Mouse (Mus musculus): ENCODE measurements around the gene Scarf1. TPM values are rescaled to one million over a fixed set of nuclear protein-coding genes. Genes with fewer than 3 reads are reported as not detected.

Gene Scarf1
- polyA plus RNA-seq, 1 experiment from 2014 or later: 4.2 TPM

- H3K4me2 ChIP-seq (replicated peaks): no peak overlapping the region
- no peak for DNase-seq (ENCODE audit: low spot score)
- H3K36me3 ChIP-seq (replicated peaks; ENCODE audit: control insufficient read depth, insufficient read depth): no peaks in the 10 kb centered on the region
- ATAC-seq (ENCODE audit: low FRiP score): no peak
- H3K9me3 ChIP-seq (ENCODE audit: control insufficient read depth, low read length): no peaks in the 10 kb centered on the region
- no peak overlapping the region for H3K4me3 ChIP-seq (replicated peaks; ENCODE audit: low read length)
- H3K27ac ChIP-seq: no peak overlapping the region
- H3K27me3 ChIP-seq (ENCODE audit: control insufficient read depth, insufficient read depth, low read length): no peaks in the 10 kb centered on the region
- H3K4me1 ChIP-seq (replicated peaks; ENCODE audit: control insufficient read depth, insufficient read depth, low read length): no peaks in the 10 kb centered on the region
- H3K9ac ChIP-seq: no peak overlapping the region
- 86% methylated on average over 15 of the region's 15 CpGs for WGBS
These were observed 12.3 kb downstream of the Scarf1 start for GRCm38 (mm10) chr11:75525531-75526125.

GRCm38 (mm10) chr11:75526943-75527342, 13.6 kb downstream of the Scarf1 start:
- ATAC-seq (ENCODE audit: low FRiP score) (no peak), DNase-seq (ENCODE audit: low spot score) (no peak)
- Histone ChIP-seq H3K36me3 (replicated peaks; ENCODE audit: control insufficient read depth, insufficient read depth) (no peaks in the 10 kb centered on the region), H3K9me3 (ENCODE audit: control insufficient read depth, low read length) (no peaks in the 10 kb centered on the region), H3K9ac (no peak overlapping the region), H3K4me2 (replicated peaks) (no peak overlapping the region), H3K27me3 (ENCODE audit: control insufficient read depth, insufficient read depth, low read length) (no peaks in the 10 kb centered on the region), H3K4me1 (replicated peaks; ENCODE audit: control insufficient read depth, insufficient read depth, low read length) (no peaks in the 10 kb centered on the region), H3K27ac (no peak overlapping the region), H3K4me3 (replicated peaks; ENCODE audit: low read length) (no peak overlapping the region)
- WGBS: 87% methylated on average over 6 of the region's 6 CpGs

- no peak for ATAC-seq (ENCODE audit: low FRiP score)
- DNase-seq (ENCODE audit: low spot score): no peak
- H3K27ac ChIP-seq: no peak overlapping the region
- H3K9ac ChIP-seq: no peak overlapping the region
- H3K9me3 ChIP-seq (ENCODE audit: control insufficient read depth, low read length): no peaks in the 10 kb centered on the region
- H3K4me3 ChIP-seq (replicated peaks; ENCODE audit: low read length): no peak overlapping the region
- WGBS: 56% methylated on average over 4 of the region's 4 CpGs
- H3K36me3 ChIP-seq (replicated peaks; ENCODE audit: control insufficient read depth, insufficient read depth): no peaks in the 10 kb centered on the region
- H3K27me3 ChIP-seq (ENCODE audit: control insufficient read depth, insufficient read depth, low read length): no peaks in the 10 kb centered on the region
- no peak overlapping the region for H3K4me2 ChIP-seq (replicated peaks)
- H3K4me1 ChIP-seq (replicated peaks; ENCODE audit: control insufficient read depth, insufficient read depth, low read length): peaks cover 21% of the 10 kb centered on the region
These were observed 16.4 kb downstream of the Scarf1 start for GRCm38 (mm10) chr11:75529771-75530170.

- 0% methylated on average over 10 of the region's 10 CpGs for WGBS
- Histone ChIP-seq H3K4me3 (replicated peaks; ENCODE audit: low read length) (peak overlapping the region; percentile 59), H3K9ac (peak overlapping the region; percentile 88), H3K27me3 (ENCODE audit: control insufficient read depth, insufficient read depth, low read length) (no peaks in the 10 kb centered on the region), H3K9me3 (ENCODE audit: control insufficient read depth, low read length) (no peaks in the 10 kb centered on the region), H3K4me1 (replicated peaks; ENCODE audit: control insufficient read depth, insufficient read depth, low read length) (peaks cover 27% of the 10 kb centered on the region), H3K4me2 (replicated peaks) (peak overlapping the region; percentile 98), H3K36me3 (replicated peaks; ENCODE audit: control insufficient read depth, insufficient read depth) (no peaks in the 10 kb centered on the region), H3K27ac (peak overlapping the region; percentile 95)
- peak; percentile 51; the same call in 1 of the 2 replicates for ATAC-seq (ENCODE audit: low FRiP score)
- DNase-seq (ENCODE audit: low spot score): peak; percentile 97
These were observed 17.0 kb downstream of the Scarf1 start for GRCm38 (mm10) chr11:75530325-75530724.

- peak; percentile 14 for ATAC-seq (ENCODE audit: low FRiP score)
- under 1% methylated on average over 31 of the region's 31 CpGs for WGBS
- no peaks in the 10 kb centered on the region for H3K27me3 ChIP-seq (ENCODE audit: control insufficient read depth, insufficient read depth, low read length)
- peak overlapping the region; percentile 98 for H3K4me2 ChIP-seq (replicated peaks)
- H3K4me1 ChIP-seq (replicated peaks; ENCODE audit: control insufficient read depth, insufficient read depth, low read length): peaks cover 30% of the 10 kb centered on the region
- peak overlapping the region; percentile 88 for H3K9ac ChIP-seq
- peak; percentile 55 for DNase-seq (ENCODE audit: low spot score)
- H3K36me3 ChIP-seq (replicated peaks; ENCODE audit: control insufficient read depth, insufficient read depth): no peaks in the 10 kb centered on the region
- H3K9me3 ChIP-seq (ENCODE audit: control insufficient read depth, low read length): no peaks in the 10 kb centered on the region
- H3K4me3 ChIP-seq (replicated peaks; ENCODE audit: low read length): peak overlapping the region; percentile 59
- peak overlapping the region; percentile 95 for H3K27ac ChIP-seq
These were observed 17.6 kb downstream of the Scarf1 start for GRCm38 (mm10) chr11:75530845-75531373.

GRCm38 (mm10) chr11:75531469-75532242, 18.3 kb downstream of the Scarf1 start, which contains the start of gene Slc43a2:
Slc43a2 (plus strand) TSS chr11:75531694.
- under 1% methylated on average over 62 of the region's 62 CpGs for WGBS
- Histone ChIP-seq H3K36me3 (replicated peaks; ENCODE audit: control insufficient read depth, insufficient read depth) (no peaks in the 10 kb centered on the region), H3K4me2 (replicated peaks) (peak within 1 kb of the TSS; percentile 98), H3K9me3 (ENCODE audit: control insufficient read depth, low read length) (no peaks in the 10 kb centered on the region), H3K27ac (peak within 1 kb of the TSS; percentile 95), H3K4me1 (replicated peaks; ENCODE audit: control insufficient read depth, insufficient read depth, low read length) (peaks cover 30% of the 10 kb centered on the region), H3K27me3 (ENCODE audit: control insufficient read depth, insufficient read depth, low read length) (no peaks in the 10 kb centered on the region), H3K9ac (peak within 1 kb of the TSS; percentile 88), H3K4me3 (replicated peaks; ENCODE audit: low read length) (peak within 1 kb of the TSS; percentile 59)
- DNase-seq (ENCODE audit: low spot score) (peak; percentile 96), ATAC-seq (ENCODE audit: low FRiP score) (peak; percentile 95)

- Histone ChIP-seq H3K9ac (peak overlapping the region; percentile 88), H3K4me3 (replicated peaks; ENCODE audit: low read length) (peak overlapping the region; percentile 59), H3K9me3 (ENCODE audit: control insufficient read depth, low read length) (no peaks in the 10 kb centered on the region), H3K36me3 (replicated peaks; ENCODE audit: control insufficient read depth, insufficient read depth) (no peaks in the 10 kb centered on the region), H3K27ac (peak overlapping the region; percentile 95), H3K27me3 (ENCODE audit: control insufficient read depth, insufficient read depth, low read length) (no peaks in the 10 kb centered on the region), H3K4me2 (replicated peaks) (peak overlapping the region; percentile 98), H3K4me1 (replicated peaks; ENCODE audit: control insufficient read depth, insufficient read depth, low read length) (peaks cover 35% of the 10 kb centered on the region)
- WGBS: 11% methylated on average over 38 of the region's 38 CpGs
- ATAC-seq (ENCODE audit: low FRiP score): peak; percentile 18; the same call in 1 of the 2 replicates
- DNase-seq (ENCODE audit: low spot score): no peak
These were observed 19.3 kb downstream of the Scarf1 start for GRCm38 (mm10) chr11:75532340-75533277.

GRCm38 (mm10) chr11:75533314-75534015, 20.1 kb downstream of the Scarf1 start:
- 0 out of 2 replicates have a peak, but pooled peaks cover 5% of the 10 kb centered on the region for H3K36me3 ChIP-seq (replicated peaks; ENCODE audit: control insufficient read depth, insufficient read depth)
- 72% methylated on average over 6 of the region's 6 CpGs for WGBS
- ATAC-seq (ENCODE audit: low FRiP score) (no peak), DNase-seq (ENCODE audit: low spot score) (no peak)
- no peaks in the 10 kb centered on the region for H3K9me3 ChIP-seq (ENCODE audit: control insufficient read depth, low read length)
- peak overlapping the region; percentile 95; the same call in 1 of the 2 replicates for H3K27ac ChIP-seq
- peak overlapping the region; percentile 59 for H3K4me3 ChIP-seq (replicated peaks; ENCODE audit: low read length)
- peak overlapping the region; percentile 98 for H3K4me2 ChIP-seq (replicated peaks)
- peaks cover 44% of the 10 kb centered on the region for H3K4me1 ChIP-seq (replicated peaks; ENCODE audit: control insufficient read depth, insufficient read depth, low read length)
- no peaks in the 10 kb centered on the region for H3K27me3 ChIP-seq (ENCODE audit: control insufficient read depth, insufficient read depth, low read length)
- peak overlapping the region; percentile 88 for H3K9ac ChIP-seq

All from hindbrain, embryonic 14.5 days (tissue).